Mouse (Mus musculus): ENCODE measurements around the gene Gm49387. TPM values are rescaled to one million over a fixed set of nuclear protein-coding genes. Genes with fewer than 3 reads are reported as not detected.

Gm49387 gene
- total and polyA plus RNA-seq, 3 experiments, result not detected

- no peak overlapping the region for H3K4me3 ChIP-seq (ENCODE audit: low read depth, low read length)
- ATAC-seq (ENCODE audit: extremely low read depth, insufficient number of reproducible peaks, low FRiP score, poor library complexity, severe bottlenecking), result no peak
- no peaks in the 10 kb centered on the region for H3K9me3 ChIP-seq (replicated peaks)
Observed at GRCm38 (mm10) chr14:31593036-31593435, 47.6 kb downstream of the Gm49387 start.

GRCm38 (mm10) chr14:31591243-31591642, 49.4 kb downstream of the Gm49387 start, which contains the start of gene Colq:
Colq (minus strand) TSS chr14:31591343.
- no peak for ATAC-seq (ENCODE audit: extremely low read depth, insufficient number of reproducible peaks, low FRiP score, poor library complexity, severe bottlenecking)
- H3K9me3 ChIP-seq (replicated peaks), result no peaks in the 10 kb centered on the region
- no peaks in the 10 kb centered on the region for H3K4me1 ChIP-seq (ENCODE audit: insufficient read depth, low read depth, low read length)
- no peaks in the 10 kb centered on the region for H3K36me3 ChIP-seq (replicated peaks)
- peaks cover 9% of the 10 kb centered on the region; the same call in 1 of the 2 replicates for H3K27me3 ChIP-seq (ENCODE audit: insufficient read depth, low read length)
- DNase-seq (ENCODE audit: low spot score), result no peak
- TF ChIP-seq GATA1 (IDR thresholded peaks at IDR 0.05; ENCODE audit: borderline replicate concordance, low read length), result no peak
- TF ChIP-seq GATA2 (IDR thresholded peaks at IDR 0.05; ENCODE audit: borderline replicate concordance, low read depth, low read length), result no peak
- TF ChIP-seq TAL1 (conservative IDR thresholded peaks at IDR 0.05; ENCODE audit: low read depth, low read length), result no peak
- no peak within 1 kb of the TSS for H3K4me3 ChIP-seq (ENCODE audit: low read depth, low read length)

More at GRCm38 (mm10) chr14:31593036-31593435, 47.6 kb downstream of the Gm49387 start:
- Histone ChIP-seq H3K4me1 (ENCODE audit: insufficient read depth, low read depth, low read length) (no peaks in the 10 kb centered on the region), H3K27me3 (ENCODE audit: insufficient read depth, low read length) (peaks cover 7% of the 10 kb centered on the region; the same call in 1 of the 2 replicates), H3K36me3 (replicated peaks) (no peaks in the 10 kb centered on the region)
- TF ChIP-seq POLR2AphosphoS5 (IDR thresholded peaks at IDR 0.05; ENCODE audit: insufficient replicate concordance, low read depth, low read length) (no peak), GATA2 (IDR thresholded peaks at IDR 0.05; ENCODE audit: borderline replicate concordance, low read depth, low read length) (no peak), GATA1 (IDR thresholded peaks at IDR 0.05; ENCODE audit: borderline replicate concordance, low read length) (no peak), CTCF (IDR thresholded peaks at IDR 0.05; ENCODE audit: low read depth, low read length) (no peak), TAL1 (conservative IDR thresholded peaks at IDR 0.05; ENCODE audit: low read depth, low read length) (no peak)
- DNase-seq (ENCODE audit: low spot score), result no peak

- TF ChIP-seq GATA2 (IDR thresholded peaks at IDR 0.05; ENCODE audit: borderline replicate concordance, low read depth, low read length) (no peak), TAL1 (conservative IDR thresholded peaks at IDR 0.05; ENCODE audit: low read depth, low read length) (no peak), GATA1 (IDR thresholded peaks at IDR 0.05; ENCODE audit: borderline replicate concordance, low read length) (no peak), POLR2AphosphoS5 (IDR thresholded peaks at IDR 0.05; ENCODE audit: insufficient replicate concordance, low read depth, low read length) (no peak), CTCF (IDR thresholded peaks at IDR 0.05; ENCODE audit: low read depth, low read length) (no peak)
- Histone ChIP-seq H3K27me3 (ENCODE audit: insufficient read depth, low read length) (peaks cover 12% of the 10 kb centered on the region; the same call in 1 of the 2 replicates), H3K4me1 (ENCODE audit: insufficient read depth, low read depth, low read length) (no peaks in the 10 kb centered on the region), H3K36me3 (replicated peaks) (no peaks in the 10 kb centered on the region), H3K9me3 (replicated peaks) (no peaks in the 10 kb centered on the region), H3K4me3 (ENCODE audit: low read depth, low read length) (no peak overlapping the region)
- no peak for DNase-seq (ENCODE audit: low spot score)
- ATAC-seq (ENCODE audit: extremely low read depth, insufficient number of reproducible peaks, low FRiP score, poor library complexity, severe bottlenecking), result no peak
Observed at GRCm38 (mm10) chr14:31586451-31586850, 54.2 kb downstream of the Gm49387 start.

- Histone ChIP-seq H3K9me3 (replicated peaks) (no peaks in the 10 kb centered on the region), H3K4me3 (ENCODE audit: low read depth, low read length) (no peak overlapping the region), H3K36me3 (replicated peaks) (no peaks in the 10 kb centered on the region), H3K4me1 (ENCODE audit: insufficient read depth, low read depth, low read length) (no peaks in the 10 kb centered on the region), H3K27me3 (ENCODE audit: insufficient read depth, low read length) (peaks cover 8% of the 10 kb centered on the region; the same call in 1 of the 2 replicates)
- no peak for ATAC-seq (ENCODE audit: extremely low read depth, insufficient number of reproducible peaks, low FRiP score, poor library complexity, severe bottlenecking)
- TF ChIP-seq TAL1 (conservative IDR thresholded peaks at IDR 0.05; ENCODE audit: low read depth, low read length) (no peak), GATA1 (IDR thresholded peaks at IDR 0.05; ENCODE audit: borderline replicate concordance, low read length) (no peak), POLR2AphosphoS5 (IDR thresholded peaks at IDR 0.05; ENCODE audit: insufficient replicate concordance, low read depth, low read length) (no peak), CTCF (IDR thresholded peaks at IDR 0.05; ENCODE audit: low read depth, low read length) (no peak), GATA2 (IDR thresholded peaks at IDR 0.05; ENCODE audit: borderline replicate concordance, low read depth, low read length) (no peak)
- no peak for DNase-seq (ENCODE audit: low spot score)
Observed at GRCm38 (mm10) chr14:31583082-31583481, 57.6 kb downstream of the Gm49387 start.

GRCm38 (mm10) chr14:31577966-31578735, 62.5 kb downstream of the Gm49387 start:
- no peak for ATAC-seq (ENCODE audit: extremely low read depth, insufficient number of reproducible peaks, low FRiP score, poor library complexity, severe bottlenecking)
- TF ChIP-seq POLR2AphosphoS5 (IDR thresholded peaks at IDR 0.05; ENCODE audit: insufficient replicate concordance, low read depth, low read length) (no peak), TAL1 (conservative IDR thresholded peaks at IDR 0.05; ENCODE audit: low read depth, low read length) (no peak)
- H3K4me1 ChIP-seq (ENCODE audit: insufficient read depth, low read depth, low read length), result peaks cover 7% of the 10 kb centered on the region
- no peaks in the 10 kb centered on the region for H3K36me3 ChIP-seq (replicated peaks)
- DNase-seq (ENCODE audit: low spot score), result no peak
- H3K4me3 ChIP-seq (ENCODE audit: low read depth, low read length), result no peak overlapping the region
- H3K9me3 ChIP-seq (replicated peaks), result no peaks in the 10 kb centered on the region
- H3K27me3 ChIP-seq (ENCODE audit: insufficient read depth, low read length), result peaks cover 26% of the 10 kb centered on the region

- ATAC-seq (ENCODE audit: extremely low read depth, insufficient number of reproducible peaks, low FRiP score, poor library complexity, severe bottlenecking) (no peak), DNase-seq (ENCODE audit: low spot score) (no peak)
- Histone ChIP-seq H3K4me1 (ENCODE audit: insufficient read depth, low read depth, low read length) (peaks cover 14% of the 10 kb centered on the region), H3K27me3 (ENCODE audit: insufficient read depth, low read length) (peaks cover 26% of the 10 kb centered on the region), H3K36me3 (replicated peaks) (no peaks in the 10 kb centered on the region), H3K4me3 (ENCODE audit: low read depth, low read length) (no peak overlapping the region), H3K9me3 (replicated peaks) (no peaks in the 10 kb centered on the region)
- TF ChIP-seq TAL1 (conservative IDR thresholded peaks at IDR 0.05; ENCODE audit: low read depth, low read length) (no peak), CTCF (IDR thresholded peaks at IDR 0.05; ENCODE audit: low read depth, low read length) (no peak), GATA2 (IDR thresholded peaks at IDR 0.05; ENCODE audit: borderline replicate concordance, low read depth, low read length) (no peak), GATA1 (IDR thresholded peaks at IDR 0.05; ENCODE audit: borderline replicate concordance, low read length) (no peak), POLR2AphosphoS5 (IDR thresholded peaks at IDR 0.05; ENCODE audit: insufficient replicate concordance, low read depth, low read length) (no peak)
Observed at GRCm38 (mm10) chr14:31576846-31577697, 63.6 kb downstream of the Gm49387 start.

All from G1E (cell line).